Mouse (Mus musculus): ENCODE measurements around the gene Gga1.

Gga1 gene

DNA sequence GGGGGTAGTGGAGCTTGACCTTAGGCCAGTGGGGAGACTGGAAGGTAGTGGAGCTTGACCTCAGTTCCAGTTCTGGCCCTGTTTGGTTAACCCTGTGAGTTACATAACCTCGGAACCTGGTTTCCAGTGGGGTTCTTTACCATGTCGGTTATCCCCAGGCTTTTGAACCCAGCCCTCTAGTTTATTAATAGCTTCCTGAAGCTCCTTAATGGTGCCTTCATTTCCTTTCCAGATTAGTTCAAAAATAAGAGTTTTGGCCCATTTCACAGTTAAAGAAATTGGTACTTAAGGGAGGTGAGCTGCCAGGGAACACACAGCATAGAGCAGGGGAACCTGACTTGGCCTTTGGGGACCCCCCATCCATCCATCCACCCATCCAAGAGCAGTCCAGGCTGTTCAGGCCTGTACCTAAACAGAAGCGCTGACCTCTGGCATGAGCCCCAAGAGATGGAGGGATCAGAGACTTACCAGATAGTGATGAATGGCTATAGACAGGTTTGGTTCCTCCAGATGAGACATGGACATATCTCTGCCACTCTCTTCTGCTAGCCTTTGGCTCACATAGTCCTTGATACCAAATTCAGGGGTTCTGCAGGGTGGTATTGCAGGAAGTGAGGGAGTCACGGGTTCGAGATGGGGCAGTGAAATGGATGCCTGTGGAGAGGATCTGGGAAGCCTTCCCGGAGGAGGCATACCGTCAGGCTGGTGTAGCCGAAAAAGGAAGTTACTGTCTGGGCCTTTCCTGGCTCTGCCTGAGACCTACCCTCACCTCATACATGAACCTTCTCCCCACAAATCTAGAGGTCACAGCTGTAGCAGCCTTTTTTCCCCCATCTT lies 38.1 kb downstream of the Gga1 start:
- no peak for DNase-seq

DNA sequence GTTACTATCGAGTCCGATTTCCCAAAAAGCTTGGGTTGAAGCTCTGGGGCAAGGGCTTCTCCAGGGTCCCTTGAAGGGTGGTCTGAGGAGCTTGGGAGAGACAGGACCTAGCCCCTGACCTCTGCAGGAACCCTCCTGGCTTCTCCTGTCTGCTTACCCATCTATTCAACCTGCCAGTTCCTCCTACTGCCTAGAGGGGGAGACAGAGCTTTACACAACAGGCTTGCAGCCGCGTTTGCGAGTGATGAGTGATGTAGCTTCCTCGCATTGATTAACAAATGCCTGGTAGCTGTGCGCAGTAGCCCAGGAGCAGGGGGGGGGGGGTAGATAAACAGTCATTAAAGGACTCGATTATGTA lies 38.6 kb downstream of the Gga1 start:
- peak; percentile 69 for DNase-seq

DNA sequence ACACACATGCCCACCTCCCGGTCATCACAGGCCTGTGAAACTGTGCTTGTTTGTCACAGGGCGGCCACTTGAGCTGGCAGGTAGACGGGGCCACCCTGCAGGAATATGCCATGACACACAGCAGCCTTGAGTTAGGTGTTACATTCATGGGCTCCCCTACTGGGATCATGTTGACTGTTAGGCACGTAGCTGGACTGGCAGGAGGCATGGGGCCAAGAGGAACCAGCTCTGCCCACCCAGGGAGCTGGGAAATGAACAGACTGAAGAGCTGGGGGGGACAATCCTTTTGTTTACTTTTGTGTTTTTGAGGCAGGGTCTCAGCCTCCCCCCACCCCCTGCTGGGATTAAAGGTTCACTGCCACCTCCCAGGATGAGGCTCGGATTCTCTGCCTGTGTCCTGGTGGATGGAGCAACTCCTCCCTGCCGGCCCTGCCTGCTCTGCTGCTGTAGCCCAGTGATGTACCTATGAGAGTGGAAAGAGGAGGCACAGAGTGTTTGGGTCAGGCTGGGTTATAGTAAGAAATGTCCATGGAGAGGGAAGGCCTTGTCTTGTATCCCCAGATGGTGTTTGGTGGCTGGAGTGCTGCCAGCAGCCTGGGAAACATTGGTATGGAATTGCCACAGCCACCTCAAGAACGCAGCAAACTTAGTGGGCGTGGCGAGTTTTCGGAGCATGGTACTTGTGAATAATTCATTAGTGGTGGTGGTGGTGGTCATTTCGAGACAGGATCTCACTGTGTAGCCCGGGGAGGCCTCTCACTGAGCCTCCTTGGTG lies 39.2 kb downstream of the Gga1 start:
- no peak for DNase-seq

DNA sequence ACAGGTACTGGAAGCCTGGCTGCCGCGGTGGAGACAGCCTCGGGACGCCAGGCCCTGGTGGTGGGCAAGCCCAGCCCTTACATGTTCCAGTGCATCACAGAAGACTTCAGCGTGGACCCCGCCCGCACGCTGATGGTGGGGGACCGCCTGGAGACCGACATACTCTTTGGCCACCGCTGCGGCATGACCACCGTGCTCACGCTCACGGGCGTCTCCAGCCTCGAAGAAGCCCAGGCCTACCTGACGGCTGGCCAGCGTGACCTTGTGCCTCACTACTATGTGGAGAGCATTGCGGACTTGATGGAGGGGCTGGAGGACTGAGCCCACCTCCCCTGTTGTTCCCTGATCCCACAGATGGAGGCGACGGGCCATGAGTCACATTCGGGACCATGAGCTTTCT lies 41.1 kb downstream of the Gga1 start:
- no peak for DNase-seq

DNA sequence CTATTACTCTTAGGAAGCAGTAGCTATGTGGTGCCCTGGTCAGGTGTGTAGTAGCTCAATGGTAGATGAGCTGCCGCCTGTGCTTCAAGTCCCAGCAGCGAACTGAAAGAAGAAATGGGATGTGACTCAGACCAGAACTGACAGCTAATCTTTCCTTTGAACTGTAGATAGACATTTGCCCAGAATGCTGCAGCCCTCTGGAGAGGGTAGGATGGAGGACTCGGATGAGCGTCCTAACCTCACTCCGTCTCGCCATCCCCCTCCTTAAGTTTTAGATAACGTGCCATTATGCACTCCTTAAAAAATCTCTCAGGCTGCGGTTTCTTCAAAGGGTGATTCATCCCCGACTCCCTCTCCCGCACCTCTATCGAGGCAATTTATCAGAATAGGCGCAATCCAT lies 42.9 kb downstream of the Gga1 start:
- no peak for DNase-seq

DNA sequence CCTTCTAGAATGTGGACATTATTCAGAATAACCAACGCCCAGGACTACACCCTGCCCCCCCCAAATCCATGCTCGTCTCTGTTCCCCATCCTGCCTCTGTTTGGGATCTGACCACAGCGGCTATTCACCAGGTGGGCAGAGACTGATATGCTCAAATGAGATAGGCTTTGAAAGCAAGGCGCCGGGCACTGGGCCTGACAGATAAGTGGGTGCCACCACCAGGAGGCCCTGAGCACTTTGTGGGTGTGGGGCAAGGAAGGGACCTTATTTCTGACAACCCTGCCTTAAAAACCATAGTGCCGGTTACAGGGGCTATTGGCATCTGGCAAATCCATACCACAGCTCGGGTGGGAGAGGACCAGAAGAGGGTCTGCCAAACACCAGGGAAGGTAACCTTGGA lies 45.7 kb downstream of the Gga1 start:
- DNase-seq, result no peak

DNA sequence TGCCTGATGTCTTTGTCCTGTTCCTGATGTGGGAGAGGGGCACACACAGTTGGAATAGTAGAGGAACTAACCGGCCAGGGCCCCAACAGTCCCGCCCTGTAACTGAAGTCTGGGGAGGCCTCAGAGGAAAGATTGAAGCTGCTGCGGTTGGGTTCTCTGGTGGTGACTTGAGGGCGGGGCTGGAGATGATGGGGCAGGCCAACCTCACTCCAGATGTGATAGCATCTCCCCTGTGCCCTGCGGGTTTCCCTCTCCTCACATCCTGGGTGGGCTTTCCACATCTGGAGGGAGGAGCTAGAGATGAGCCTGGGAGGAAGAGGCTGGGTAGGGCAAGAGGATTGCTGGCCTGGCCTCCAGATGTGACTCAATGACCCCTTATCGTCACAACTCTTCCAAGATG lies 46.6 kb downstream of the Gga1 start:
- DNase-seq, result no peak

DNA sequence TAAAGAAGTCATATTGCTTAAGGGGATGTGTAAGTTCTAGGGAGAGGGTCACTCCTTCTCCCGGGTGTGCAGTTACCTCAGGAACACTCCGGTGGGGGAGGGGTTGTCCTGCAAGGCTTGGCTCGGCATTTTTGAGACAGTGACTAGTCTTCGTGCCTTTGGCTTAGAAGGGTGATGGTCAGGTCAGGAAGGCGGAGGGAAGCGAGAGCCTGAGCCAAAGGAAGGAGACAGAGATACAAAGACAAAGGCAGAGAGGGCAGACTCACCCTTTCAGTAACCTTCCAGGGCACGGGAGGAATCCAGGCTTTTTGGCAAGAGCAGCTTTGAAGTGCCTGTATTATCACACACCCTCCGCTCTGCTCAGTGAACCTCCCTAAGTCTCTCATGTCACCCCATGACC lies 48.1 kb downstream of the Gga1 start:
- no peak for DNase-seq

DNA sequence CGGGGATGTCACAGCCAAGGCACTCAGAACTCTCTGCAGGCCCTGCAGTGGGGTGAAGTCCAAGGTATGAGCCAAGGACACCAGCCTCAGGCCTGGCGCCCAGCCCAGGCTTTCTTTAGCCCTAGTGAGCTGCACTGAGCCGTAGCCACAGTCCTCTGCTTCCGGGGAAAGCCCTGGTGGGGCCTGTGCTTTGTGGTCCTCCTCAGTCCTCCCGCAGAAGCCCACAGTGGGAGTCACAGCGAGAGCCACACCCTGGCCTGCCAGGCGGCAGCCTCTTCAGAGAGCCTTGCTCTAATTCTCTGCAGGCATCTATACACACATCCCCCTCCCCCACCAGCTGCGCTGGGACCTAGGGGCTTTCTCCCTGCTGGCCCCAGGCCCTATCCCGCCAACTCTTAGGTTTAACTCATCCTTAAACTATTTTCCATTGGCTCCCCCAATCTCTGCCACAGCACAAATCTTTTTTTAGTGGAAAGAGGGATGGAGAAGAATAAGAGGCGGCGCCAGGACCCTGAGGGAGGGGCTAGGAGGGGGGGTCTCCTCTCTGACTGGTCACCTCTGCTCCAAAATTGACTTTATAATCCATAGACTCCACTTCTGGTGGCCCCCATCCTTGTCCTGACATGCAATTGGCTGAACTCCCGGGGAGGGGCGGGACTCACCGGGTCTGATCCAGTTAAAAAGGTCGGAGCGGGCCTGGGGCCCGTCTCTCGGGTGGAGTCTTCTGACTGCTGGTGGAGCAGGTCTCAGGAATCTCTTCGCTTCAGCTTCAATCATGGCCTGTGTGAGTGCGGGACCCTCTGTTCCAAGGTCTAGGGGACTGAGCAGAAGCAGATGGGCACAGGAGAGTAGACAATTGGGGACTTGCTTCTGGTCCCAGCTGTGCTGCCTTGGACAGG lies 49.3 kb downstream of the Gga1 start, which contains the start of gene Lgals1:
TSS of gene Lgals1 (plus strand) at position 705 of the 899 bp plus-strand sequence.
- peak; percentile 39 for DNase-seq

DNA sequence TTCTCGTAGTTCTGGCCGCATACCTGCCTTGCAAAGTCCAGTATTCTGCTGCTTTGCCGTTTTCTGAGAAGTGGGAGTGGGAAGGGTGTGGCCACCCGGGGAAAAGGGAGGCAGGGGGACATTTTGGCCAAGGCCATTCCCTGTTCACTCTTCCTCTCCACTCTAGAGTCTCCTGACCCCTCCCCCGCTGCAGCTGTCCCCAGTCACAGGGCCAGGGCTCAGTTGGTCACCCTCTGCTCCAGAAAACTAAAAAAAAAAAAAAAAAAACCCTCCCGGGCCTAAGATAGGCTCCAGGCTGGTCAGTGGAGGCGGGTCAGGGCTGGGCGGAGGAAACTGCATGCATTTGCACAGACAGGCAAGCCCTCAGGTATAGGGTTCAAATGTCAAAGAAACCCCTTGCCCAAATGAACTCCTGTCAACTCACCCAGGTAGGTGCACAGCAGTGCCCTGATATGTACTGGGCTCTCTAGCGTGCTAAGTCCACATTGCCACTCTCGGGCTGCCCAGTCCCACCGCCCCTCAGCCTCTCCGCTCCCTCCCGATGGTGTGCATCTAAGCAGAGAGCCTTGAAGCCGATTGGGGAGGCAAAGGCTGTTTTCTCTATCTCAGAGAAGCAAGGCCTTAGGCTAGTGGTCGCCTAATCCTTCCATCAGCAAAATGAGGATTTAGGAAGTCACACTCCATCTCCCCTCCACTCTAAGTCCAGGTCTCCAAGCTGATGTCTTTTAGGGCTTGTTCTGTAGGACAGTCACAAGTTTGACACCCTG lies 50.2 kb downstream of the Gga1 start:
- no peak for DNase-seq

DNA sequence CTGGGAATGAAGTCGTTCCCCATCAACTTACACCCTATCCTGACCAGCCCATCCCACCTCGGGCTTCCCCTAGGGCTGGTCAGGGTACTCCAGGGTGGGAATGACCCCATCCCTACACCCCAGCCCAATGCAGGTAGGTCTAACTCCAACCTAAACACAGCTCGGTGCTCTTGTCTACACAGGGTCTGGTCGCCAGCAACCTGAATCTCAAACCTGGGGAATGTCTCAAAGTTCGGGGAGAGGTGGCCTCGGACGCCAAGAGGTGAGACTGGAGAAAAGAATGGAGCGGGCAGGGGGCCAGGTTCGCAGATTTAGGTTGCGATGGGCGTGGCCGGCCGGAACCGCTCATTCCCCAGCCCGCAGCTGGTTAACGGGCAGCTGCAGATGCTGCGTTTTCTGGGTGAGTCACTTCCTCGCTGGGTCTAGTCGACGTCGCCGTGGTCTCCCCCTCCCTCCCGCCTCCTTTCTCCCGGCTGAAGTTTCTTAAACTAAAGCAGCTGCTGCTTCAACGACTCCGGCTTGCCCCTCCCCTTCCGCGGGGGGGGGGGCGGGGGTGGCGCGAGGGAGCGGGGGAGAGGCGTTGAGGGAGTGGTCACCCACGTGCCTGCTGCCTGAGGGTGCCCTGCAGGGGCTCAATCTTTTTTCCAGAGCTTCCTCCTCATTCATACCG lies 50.9 kb downstream of the Gga1 start:
- peak; percentile 60 for DNase-seq

DNA sequence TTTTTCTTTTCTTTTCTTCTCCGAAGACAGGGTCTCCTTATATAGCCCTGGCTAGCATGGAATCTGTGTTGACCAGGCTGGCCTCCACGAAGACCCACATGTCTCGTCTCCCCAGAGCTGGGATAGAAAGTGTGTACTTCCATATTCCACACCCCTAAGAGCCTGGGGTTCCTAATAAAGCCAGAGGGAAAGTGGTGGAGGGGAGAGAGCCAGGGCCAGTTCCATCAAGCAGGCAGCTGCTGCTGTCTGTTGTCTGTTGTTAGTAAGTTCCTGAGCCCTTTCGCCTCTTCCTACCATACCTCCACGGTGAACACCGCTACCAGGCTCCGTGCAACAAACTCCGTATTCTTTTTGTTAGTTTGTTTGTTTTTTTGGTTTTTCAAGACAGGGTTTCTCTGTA lies 51.5 kb downstream of the Gga1 start:
- DNase-seq, result no peak

DNA sequence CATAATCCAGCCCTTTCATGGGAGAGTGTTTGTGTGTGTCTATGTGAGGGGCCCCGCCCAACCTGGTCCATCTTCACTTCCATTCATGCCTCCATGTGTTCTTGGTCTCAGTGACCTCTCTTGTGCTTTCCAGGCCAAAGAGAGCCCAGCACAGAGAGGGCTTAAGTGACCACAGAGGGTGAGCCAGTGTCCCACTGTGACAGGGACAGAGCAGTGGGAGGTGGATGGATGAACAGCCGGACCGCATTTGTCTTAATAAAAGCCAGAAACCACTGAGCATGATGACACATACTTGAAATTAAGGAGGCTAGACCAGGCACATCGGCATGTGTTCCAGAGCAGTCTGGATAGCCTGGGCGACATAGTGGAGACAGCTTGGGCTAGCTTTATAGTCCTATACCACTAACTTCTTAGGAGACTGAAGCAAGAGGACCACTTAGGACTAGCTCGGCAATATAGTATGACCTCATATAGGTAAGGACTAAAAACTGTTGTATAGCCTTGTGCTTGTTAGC lies 53.3 kb downstream of the Gga1 start:
- no peak for DNase-seq

DNA sequence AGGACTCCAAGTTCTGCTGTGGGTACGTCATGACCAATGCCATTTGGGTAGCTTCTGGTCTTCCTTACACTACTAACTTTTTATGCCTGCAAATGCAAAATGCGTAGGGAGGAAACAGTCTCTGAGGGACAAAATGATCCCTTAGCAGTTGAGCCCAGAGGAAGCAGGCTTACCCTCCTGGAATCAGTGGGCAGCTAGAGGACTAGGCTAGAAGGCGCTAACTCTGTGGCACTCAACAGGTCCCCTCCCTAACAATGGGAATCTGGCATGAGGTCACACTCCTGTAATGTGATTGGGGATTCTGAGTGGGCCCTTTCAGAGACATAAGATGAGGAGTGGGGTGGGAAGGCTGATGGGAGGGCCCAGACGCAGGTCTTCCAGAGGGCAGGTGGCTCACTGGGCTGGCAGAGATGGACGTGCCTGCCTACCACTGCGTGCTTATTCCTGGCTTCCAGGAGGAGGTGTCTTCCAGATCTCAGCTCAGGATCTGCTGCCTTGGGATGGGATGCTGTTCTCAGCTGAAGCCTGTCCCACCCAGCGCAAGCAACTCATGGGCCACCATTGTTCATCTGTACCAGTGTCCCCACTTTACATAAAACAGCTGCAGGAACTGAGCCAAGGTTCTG lies 53.9 kb downstream of the Gga1 start:
- DNase-seq, result no peak

DNA sequence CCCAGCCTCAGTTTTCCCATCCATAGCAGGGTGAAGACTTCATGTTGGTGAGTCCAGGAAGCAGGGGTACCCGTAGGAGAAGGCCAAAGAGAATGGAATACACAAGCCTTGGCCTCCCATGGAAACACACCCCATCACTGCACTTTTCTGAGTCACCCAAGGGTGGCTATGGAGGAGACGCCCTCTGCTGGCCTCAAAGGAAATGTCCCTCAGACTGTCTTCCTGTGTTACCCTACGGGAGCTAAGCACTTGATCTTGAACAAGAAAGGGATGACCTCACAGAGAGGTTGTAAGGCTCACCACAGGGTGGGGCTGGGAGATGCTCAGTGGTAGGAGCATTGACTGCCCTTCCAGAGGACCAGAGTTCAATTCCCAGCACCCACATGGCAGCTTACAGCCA lies 54.6 kb downstream of the Gga1 start:
- DNase-seq, result no peak

DNA sequence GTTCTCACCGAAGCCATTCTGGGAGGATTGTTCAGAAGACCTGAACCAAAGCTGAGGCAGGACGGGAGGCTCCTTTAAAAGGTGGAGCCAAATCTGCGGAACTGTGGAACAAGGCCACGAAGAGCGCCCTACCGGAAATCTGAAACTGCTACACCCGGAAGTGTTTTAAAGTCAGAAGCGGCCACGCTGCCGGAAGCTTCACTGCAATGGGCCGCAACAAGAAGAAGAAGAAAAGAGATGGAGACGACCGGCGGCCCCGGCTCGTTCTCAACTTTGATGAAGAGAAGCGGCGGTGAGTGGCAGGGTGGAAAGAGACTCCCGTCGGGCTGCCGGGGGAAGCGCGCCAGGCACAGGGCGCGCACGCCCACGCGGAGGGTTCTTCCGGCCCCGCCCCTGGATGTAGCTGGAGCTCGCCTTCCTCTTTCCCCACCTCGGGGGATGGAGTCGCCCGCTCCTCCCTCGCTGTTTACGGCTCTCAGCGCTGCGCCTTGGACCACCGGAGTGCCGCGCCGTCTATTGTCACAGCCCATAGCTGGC lies 57.9 kb downstream of the Gga1 start, which contains the start of gene Nol12:
TSS of gene Nol12 (plus strand) at position 150 of the 537 bp plus-strand sequence.
- peak; percentile 81 for DNase-seq

DNA sequence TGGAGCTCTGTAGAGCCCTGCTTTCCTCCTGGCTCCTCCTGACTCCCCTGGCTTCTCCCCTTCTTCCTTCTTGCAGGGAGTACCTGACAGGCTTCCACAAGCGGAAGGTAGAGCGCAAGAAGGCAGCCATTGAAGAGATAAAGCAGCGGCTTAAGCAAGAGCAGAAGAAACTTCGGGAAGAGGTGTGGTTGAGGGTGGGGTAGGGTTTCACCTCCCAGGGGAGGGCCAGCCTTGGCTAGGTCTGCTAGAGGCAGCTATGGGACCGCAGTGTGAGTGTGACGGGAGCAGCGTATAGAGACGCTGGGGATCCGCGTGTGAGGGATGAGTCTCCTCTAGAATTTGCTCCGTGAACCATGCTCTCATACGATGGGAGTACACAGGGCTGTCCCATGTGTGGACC lies 59.4 kb downstream of the Gga1 start:
- DNase-seq, result no peak

DNA sequence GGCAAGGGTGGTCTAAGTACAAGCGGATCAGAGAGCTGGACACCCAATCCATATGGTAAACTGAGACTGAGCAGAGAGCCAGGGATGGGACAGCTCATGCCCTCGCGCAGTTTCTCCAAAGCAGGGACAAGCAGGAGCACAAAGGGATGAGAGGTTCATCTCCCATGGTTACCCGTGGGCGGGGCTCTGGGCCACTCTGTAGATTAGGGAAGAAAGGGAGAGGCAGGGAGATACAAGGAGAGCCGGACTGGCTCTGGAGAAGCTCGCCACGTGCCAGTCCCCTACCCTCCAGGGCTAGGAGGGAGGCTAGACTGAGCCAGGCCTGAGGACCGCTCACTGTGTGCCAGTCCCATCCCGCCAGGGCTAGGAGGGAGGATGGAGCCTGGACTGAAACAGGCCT lies 60.3 kb downstream of the Gga1 start:
- no peak for DNase-seq

DNA sequence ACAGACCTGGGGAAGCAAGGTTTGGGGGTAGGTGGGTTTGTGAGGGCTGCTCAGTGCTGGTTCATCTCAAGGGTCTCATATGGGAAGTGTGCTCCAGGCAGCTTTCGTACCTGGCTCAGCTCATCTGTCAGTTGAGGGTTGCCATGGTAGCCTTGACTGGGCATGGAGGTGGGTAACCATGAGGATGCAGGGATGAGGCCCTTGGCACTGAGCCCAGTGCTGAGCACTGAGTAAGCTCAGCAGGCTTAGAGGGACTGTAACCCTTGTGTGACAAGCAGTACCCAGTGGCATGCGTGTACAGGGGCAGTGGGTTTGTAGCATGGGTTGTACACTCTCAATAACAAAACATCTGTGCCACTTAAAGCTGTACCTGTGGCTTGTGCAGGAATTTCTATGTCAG lies 61.0 kb downstream of the Gga1 start:
- no peak for DNase-seq

DNA sequence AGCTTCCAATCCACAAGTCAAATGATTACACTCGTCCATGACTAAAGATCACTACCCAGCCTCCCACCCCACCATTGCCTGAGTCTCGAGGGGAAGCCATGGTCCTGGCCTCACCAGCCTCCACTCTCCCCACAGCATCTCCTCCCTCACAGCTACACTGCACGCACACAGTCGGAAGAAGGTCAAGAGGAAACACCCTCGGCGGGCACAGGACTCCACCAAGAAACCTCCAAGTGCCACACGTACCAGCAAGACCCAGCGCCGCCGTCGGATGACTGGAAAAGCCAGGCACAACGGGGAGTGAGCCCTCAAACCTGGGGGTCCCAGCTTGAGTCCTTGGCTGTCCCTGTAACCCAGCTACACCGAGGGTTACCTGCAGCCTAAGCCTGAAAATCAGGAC lies 63.3 kb downstream of the Gga1 start:
- DNase-seq, result no peak

DNA sequence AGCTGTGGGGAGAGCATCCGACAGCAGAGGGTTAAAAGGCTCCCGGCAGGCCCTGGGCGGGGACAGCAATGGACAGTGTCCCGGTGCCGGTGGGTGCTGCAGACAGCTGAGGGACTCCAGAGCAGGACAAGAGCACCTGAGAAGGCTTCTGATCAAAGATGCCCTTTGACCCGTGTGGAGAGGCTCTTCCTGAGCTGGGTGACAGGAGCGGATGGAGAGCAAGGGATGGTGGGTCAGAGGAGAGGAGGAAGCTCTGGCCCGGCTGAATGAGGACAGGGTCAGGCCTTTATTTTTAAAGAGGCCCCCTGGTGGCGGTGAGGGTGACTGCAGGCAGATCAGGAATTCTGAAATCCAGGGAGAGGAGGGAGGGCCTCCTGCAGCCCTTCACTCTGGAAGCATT lies 65.7 kb downstream of the Gga1 start:
- peak; percentile 74 for DNase-seq
